Mouse (Mus musculus) cerebellum, adult 8-10 months (tissue): ENCODE measurements at regions not wholly inside any gene's neighbourhood (a gene's known extent, or its start where the extent isn't known, plus 50 kb on each side); places are given as distances from the start of the nearest gene placed in this dataset.

Experiments used
- DNase-seq: peaks from one replicate; pipeline ENCODE4 v3.0.0; 2022

- DNase-seq: no peak
Observed at GRCm38 (mm10) chr13:10845212-10845611, 484.6 kb upstream of the Chrm3 start.

DNA sequence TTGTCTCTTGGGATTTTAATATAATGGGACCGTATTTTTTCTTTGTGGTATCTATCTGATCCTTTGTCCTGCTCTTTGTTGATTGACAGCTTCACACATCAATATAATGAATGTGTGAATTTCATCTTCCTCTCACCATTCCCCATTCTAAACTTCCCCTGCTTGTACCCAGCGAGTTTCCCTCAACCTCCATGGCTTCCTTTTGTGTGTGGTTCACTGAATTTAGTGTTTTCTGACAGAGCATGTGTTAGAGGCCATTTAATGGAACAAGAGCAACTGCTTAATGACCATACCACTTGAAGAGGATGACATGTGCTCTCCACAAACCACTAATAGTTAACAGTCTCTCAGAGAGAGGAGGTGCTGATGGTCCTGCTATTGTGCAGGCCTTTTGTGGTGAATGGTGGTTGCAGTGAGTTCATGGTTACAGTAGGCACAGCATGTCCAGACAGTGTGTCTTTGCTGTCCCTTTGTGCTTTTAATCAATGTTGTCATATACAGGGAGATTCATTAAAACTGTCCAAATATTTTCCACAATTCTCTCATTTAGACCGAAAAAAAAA lies 438.8 kb upstream of the Chrm3 start:
- DNase-seq: no peak
